Mouse (Mus musculus) B cell, adult 2 months (primary cell): Measurements from ENCODE around the gene Sqstm1.
A peak's percentile ranks its signal among the peaks of the same experiment; 100 is the strongest.

ENCODE experiments used
- DNase-seq, 2 experiments: peaks; one replicate each; pipeline ENCODE4 v3.0.0; 2022

The Sqstm1 gene

DNA sequence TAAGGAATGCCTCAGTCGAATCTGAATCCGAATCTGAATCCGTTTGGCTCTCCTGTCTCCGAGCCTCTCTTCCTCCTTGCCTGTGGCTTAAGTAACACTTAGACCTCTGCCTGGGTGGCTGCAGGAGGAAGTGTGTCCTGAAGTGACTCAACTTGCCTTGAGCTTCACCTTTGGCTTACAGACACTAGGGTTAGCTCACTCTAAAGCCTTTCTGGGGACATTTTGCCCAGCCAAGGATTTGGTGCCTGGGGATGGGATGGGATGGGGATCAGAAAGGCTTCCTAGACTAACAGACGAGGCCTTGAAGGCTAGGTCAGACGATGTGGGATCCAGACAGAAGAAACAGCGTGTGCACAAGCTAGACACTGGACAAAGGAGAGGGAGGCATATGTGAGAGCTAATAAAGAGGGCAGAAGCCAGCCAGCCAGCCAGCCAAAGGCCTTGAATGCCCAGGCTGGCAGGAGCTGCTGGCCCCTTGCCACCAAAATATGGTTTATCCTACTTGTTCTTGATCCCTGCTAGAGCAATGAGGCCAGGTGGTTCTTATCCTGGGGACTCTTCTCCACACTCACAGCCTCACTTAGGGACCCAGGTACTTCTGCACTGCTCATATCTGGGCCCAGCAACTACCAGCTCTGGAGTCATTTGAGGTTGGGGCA lies 18.8 kb upstream of the Sqstm1 start:
- no peak for DNase-seq

DNA sequence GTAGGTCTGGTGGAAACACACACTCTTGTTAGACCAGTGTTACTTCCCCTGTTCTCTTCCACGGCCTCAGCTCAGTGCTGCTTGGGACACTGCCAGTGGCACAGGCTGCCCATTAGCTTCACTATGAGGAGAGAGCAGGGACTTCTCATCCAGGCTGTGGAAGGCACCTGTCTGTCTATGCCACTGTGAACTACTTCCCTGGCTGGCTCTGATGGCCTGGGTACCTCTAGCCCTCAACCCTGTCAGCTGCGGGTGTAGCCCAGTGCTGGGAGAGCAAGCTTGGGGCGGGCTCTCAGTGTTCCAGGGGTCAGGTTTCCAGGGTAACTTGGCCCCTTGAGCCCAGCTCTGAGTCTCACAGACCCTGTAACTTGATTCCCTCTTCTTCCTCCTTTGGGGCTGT lies 18.1 kb upstream of the Sqstm1 start:
- no peak for DNase-seq

DNA sequence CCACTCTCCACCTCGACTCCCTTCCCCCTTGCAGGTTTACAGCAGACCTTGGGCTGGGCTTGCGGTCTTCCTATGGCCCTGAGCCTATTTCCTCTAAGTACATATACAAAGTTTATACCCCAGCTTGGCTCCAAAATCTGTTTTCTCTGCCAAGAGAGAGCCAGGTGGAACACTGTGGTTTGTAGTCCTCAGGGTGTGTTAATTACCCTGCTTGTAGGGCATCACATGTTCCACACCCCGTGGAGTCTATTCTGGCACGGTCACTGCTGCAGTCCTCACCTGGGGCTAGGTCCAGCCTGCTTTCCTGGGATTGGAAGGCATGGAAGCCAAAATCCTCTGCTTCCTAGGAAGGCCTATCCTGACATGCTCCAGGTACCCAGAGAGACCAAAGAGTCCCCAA lies 17.1 kb upstream of the Sqstm1 start:
- DNase-seq: no peak

DNA sequence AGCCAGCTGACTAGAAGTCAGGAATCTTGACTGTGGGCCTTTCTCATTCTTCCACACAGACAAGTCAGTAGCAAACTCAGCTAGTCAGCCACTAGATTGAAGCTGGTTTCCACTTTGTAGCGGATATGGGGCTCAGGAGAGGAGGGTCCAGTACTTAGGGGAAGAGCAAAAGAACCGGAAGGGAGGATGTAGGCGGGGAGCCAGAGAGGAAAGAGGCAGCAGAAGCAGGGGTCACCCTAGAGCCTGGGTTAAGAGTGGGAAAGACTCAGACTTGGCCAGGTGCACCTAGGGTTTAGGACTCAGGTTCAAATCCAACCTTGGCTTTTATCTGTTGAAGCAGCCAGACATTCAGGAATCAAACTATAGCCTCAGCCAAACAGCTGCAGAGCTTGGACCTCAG lies 16.6 kb upstream of the Sqstm1 start:
- DNase-seq: no peak

DNA sequence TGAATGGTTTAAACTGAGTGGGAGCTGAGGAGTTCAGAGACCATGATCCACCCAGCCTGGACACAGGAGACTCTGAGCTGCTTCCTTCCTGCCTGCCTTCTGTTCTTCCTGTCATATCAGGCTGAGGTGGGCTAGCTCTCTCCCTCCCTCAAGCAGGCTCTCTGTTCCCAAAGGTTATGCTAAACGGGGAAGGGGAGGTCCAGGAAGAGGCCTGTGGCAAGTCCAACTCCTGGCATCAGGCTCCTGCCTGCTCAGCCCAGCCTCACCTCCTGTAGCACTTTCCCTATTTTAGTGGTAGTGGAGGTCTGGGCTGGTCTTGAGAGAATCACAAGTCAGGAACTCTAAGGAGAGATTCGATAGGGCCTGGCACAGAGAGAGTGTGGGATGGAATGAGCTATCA lies 15.8 kb upstream of the Sqstm1 start:
- DNase-seq: no peak

DNA sequence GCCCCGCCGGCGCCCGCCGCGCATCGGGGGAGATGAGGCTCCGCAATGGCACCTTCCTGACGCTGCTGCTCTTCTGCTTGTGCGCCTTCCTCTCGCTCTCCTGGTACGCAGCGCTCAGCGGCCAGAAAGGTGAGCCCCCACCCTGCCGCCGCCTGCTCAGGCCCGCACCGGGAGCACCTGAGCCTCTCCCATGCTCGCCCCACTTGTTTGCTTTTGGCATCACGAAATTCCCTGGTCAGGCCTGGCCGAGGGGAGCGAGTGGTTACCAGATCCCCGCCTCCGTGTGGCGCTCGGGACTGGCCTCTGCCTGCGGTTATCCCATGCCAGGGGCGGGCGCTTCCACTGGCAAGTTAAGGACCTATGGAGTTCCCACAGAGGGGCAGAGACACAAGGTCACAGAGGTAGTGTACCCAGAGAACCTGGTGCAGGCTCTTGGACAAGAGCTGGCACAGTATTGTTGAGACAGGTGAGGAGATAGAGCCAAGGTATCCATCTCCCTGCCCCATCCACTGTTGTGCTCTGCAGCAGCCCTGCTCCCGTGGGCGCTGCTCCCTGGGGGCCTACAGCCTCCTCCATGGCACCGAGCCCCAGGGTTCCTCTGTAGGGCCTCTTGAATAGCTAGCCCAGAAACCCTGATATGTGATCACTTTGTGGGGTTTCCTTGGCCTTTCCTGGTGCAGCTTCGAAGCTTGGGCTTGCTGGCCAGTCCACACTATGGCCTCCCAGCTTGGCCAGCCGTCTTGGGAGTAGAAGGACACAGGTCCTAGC lies 15.2 kb upstream of the Sqstm1 start:
- peak; percentile 41 to 51 for DNase-seq

DNA sequence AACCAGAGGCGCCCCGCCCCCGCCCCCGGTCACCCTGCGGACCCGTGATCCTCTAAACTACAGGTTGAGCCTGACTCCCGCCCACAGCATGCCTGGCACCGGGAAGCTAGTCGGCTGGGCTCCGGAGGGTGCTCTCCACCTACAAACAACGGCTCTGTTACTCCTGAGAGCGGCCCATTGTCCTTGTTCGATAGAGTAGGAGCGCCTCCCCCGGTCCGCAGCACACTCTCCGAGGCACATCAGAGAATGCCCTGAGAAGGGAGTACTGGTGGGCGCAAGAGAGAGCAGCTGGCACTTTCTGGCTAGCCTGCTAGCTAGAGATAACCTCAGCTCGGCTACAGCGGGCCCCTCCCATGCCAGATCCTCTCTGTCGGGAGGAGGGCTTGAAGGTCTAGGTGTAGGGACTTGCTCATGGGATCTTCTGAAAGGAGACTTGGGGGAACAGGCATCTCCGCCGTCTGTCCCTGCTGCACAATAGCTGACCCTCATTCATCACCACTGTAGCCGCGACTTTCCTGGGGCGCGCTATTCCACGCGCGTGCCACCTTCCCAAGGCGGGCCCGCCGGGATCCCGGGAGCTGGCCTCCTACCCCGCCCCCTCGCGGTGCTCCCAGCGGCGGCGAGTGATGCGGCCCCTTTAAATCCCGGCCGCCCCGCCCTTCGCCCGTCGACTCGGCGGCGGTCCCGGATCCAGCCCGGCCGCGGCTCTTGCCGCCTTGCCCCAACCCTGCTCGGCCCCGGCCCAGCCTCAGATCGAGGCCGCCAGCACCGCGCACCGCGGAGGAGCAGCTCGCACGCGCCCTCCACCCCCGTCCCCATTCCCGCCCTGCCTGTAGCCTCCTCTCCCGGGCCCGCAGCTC lies 14.3 kb upstream of the Sqstm1 start:
- DNase-seq: peak; percentile 57 to 58

DNA sequence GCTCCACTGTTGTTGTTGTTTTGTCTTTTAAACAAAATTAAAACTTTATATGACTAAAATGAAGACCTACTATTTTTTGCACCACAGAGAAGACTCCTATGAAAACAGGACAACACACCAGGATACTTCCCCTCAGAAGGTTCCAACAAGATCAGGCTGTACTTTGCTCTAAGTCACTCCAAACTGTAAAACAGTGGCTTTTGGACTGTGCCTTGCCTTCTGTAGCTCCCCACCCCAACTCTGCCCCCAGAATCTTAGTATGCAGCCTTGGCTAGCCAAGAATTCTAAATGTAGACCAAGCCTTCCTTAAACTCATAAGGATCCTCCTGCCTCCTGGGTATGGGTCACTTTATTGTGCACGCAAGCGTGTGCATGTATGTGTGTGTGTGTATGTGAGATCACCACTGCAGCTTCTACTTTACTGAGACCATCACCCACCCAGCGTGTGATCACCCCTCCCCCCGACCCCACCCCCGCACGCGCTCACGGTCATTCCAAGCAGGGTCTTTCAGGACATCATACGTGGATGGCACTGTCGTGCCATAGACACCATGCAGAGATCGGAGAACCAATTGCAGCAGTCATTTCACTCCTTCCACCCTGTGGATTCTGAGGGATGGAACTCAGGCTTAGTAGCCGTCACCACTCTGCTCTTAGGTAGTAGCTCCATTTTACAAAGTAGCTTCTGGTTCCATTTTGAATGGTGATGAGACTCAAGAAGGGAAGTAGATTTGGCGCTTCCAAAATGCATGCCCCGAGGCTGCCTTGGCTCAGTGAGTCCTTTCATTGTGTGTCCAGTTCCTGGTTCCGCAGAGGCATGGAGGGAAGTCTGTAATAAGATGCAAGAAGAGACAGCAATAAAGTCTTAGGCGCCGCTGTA lies 13.4 kb upstream of the Sqstm1 start:
- peak in 1 of 2 experiments; percentile 50 for DNase-seq

DNA sequence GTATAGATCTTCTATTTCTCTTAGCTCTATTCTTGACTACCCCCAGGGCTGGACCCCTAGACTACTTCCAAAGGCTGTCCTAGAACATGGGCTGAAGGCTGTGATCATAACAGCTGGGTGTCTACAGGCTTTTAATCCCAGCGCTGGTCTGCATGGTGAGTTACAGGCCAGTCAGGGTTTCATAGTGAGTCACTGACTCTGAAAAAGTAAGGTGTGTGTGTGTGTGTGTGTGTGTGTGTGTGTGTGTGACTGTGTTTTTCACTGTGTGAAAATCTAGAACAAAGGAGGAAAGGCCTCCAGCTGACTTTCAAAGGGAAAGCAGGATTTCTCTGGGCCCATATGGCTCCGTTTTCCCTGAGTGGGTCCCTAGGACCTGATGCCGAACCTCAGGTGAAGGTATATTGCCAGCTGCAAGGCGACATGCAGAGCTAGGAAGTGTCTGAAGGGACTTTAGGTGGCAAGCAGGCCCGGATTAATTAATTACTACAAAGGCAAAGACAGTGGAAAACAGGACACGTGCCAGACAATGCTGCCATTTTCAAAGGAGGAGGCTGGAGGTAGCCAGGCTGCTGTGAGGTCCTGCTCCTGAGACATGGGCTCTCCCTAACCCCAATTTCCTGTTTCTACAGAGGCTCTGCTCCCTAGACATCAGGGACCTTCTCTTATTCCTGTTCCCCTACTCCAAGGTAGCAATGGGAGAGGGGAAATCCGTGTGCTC lies 12.1 kb upstream of the Sqstm1 start:
- DNase-seq: no peak

DNA sequence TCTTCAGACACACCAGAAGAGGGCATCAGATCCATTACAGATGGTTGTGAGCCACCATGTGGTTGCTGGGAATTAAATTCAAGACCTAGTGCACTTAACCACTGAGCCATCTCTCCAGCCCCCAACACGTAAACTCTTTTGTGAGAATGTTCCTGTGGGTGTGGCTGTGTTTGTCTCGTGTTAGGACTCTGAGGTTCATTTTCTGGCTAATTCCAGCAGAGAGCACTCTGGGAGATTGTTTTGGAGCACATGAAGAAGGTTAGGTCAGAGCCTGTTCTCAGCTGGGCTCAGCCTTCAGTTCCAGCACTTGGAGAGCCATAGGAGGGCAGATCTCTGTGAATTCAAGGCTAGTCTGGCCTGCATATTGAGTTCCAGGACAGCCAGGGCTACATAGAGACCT lies 9.2 kb upstream of the Sqstm1 start:
- no peak for DNase-seq

DNA sequence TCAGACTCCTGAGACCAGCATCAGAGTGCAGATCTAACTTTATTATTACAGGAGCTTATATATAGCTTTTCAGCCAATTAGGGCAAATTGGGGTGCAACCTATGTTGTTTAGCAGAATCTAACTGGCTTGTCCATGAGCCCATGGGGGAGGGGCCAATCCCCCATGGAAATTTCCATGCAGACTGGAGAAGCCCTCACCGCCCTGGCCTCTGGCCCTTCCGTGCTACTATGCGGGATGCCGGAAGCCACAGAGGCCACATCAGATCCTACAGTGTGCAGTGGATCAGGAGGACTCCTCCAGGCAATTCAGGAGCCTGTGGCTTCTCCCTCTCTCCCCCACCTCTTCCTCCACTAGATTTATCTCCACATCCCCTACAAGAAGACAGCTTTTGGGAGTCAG lies 7.2 kb upstream of the Sqstm1 start:
- DNase-seq: no peak

DNA sequence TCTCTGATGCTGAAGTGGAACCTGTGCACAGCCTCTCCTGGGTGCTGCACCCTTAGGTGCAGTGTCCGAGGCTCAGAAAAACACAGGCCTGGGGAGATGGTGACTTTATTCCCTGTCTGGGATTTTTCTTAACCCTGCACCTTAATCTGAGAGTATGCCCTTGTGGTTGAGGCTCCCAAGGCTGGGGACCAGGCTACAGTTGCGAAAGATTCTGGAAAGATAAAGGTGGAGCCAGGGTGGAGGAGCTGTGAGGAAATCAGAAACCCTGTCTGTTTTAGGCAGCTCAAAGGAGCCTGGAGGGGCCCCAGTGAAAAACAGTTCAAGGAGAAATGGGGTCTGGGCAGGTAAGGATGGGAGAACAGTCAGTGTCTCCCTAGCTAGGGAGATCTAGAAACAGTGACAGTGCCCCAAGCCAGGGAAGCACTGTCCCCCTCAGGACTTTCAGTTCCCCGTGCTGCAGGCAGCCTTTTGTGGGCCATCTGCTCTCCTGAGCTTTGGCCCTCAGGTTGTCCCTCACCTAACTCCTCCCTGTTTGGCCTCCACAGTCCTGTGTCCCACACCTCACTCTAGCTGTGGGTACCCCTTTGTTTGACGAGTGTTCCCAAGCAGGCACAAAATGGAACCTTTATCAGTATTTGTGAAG lies 6.2 kb upstream of the Sqstm1 start:
- DNase-seq: no peak

DNA sequence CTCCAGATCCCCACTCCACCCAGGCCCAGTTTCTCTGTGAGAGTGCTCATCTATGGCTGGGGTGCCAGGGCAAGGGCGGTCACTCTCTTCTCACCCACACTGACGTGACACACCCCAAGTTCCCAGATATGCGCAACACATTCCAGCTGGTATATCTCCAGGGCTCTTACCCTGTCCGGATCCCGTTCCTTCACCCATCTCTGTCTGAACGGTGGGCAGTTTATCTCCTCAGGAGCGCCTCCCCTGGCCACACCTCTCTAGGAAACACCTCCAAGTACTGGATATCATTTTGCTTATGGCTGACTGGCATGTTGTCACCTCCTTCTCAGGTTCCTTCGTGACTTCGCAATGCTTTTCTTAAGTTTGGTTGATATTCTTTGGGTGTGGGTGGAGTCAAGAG lies 5.0 kb upstream of the Sqstm1 start:
- no peak for DNase-seq

DNA sequence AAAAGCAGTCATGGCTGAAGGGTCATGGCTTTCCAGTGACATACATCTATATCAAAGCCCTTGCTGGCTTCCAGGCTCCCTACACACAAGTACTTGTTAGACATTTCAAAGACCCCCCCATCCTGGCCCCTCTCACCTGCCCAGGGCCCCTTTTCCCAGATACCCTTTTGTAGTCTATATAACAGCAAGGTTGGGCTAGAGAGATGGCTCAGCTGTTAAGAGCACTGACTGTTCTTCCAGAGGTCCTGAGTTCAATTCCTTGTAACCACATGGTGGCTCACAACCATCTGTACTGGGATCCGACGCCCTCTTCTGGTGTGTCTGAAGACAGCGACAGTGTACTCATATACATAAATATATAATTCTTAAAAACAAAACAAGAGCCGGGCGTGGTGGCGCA lies 4.0 kb upstream of the Sqstm1 start:
- DNase-seq: no peak

DNA sequence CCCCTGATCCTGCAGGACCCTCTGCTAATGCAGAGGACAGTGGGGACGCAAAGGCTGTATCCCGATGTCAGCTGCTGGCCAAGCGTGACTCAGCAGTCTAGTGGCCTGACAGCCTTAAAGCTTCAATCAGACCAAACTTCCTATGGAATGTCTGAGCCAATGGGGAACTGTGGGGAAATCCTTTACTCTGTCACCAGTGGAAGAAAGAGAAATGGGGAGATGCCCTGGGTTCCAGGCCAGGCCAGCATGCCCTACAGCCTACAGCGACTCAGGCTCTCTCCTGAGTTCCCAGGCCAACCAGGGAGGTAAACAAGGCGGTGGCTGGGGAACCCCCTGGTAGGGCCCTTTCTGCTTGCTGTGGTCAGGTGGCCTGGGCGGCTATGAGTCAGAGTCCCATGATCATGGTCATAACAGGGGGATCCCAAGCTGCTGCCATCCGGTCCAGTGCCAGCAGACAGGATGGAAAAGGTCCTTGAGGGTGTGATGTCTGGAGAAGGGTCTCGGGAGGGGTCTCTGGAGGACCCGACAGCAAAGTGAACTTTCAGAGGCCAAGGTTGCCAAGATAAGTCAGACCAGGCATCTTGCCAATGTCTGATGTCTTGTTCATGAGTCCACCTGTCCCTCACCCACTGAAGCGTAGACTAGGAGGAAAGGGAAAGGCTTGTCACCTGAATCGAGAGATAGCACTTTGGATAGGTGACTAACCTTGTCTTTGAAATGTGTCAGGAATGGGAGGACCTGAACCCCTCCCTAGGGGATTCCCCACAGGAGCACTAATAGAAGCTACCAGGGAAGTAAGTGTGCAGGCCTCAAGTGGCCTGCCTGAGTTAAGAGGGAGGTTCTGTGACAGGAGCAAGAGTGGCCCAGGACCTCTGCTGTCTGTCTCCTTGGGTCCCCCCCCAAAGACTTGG lies 2.5 kb upstream of the Sqstm1 start:
- DNase-seq: peak; percentile 65 to 70

DNA sequence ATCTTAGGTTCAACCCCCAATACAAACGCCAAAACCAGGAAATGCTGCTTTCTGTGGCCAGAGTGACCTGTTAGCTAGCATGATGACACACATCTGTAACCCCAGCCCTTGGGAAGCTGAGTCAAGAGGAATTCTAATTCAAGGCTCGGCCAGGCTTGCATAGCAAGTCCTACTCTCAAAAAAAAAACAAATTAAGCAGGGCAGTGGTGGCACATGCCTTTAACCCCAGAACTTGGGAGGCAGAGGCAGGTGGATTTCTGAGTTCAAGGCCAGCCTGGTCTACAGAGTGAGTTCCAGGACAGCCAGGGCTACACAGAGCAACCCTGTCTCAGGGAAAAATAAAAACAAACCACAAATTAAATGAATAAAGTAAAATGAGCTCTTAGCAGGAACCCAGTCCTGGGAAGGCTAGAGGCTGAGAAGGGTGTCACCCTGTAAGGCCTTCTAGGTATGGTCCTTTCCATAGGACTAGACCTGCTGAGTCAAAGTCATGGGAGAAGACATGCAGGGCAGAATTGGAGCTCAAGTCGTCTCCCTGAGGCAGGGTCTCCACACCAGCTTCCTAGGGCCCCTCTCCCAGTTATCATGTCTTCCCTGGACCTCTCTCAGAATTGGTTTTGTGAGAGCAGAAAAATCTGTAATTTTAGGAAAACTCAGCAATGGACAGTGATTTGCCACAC lies 1.6 kb upstream of the Sqstm1 start:
- DNase-seq: no peak

DNA sequence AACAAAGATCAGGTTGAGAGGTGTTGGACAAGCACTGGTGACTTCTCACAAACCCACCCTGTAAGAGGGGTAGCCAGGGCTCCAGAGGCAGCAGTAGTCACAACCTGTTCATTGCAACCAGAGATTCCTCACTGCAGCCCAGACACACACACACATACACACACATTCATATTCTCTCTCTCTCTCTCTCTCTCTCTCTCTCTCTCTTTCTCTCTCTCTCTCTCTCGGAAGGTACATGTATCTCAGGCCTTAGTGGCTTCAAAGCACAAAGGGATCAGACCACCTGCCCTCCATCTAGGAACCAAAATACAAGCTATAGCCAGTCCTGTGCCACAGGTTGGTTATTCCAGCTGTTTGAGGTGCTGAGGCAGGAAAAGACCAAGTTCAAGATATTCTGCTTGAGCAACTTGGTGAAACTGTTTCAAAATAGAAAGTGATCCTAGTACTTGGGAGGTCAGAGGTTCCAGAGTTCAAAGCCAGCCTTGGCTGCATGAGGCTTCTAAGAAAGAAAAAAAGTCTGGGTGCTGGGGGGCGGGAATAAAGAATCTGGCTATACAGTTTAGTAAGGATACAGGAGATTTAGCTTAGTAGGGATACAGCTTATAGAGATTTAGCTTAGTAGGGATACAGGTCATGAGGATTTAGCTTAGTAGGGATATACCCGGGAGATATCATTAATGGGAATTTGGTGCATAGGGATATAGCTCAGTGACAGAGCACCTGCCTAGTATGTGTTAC lies 864 bp upstream of the Sqstm1 start:
- no peak for DNase-seq

DNA sequence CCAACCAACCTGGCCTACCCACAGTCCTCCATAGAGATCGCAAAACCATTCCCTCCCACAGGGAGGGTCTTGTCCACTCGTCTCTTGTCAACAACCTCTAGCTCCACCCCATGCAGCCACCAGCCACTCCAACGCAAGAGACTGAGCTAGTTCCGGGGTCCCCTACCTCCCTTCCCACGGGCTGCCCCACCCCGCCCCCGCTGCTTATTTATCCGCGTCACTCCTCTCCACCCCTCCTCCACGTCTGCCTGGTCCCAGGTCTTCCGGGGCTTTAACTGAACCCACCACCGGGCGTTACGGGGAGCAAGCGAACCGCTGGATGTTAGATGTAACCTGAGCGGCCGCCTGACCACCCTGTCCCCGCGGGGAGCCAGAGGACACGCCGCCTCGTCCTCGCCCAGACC lies 524 bp downstream of the Sqstm1 start:
- DNase-seq: peak; percentile 92 to 93

DNA sequence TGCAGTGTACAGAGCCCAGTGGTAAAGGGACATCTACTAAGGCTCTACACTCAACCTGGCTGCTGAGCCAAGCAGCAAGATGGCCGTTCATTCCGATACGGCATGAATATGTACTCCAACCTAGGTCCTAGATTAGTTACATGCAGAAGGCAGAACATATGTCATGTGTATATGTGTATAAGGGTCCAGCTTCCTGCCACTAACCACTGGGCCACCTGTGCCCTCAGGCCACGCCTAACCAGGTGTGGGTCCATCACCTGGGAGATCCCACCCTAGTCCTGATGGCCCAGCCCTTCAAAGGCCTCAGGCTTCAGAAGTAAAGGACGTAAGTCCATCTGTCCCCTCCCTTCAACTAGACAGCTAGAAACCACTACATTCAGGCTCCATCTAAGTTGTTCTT lies 2.6 kb downstream of the Sqstm1 start:
- no peak for DNase-seq
